Mouse (Mus musculus) thymus, postnatal 4 days (tissue): ENCODE results near the gene Apobec4.

ENCODE experiments used
- DNase-seq: peaks from one replicate; pipeline ENCODE4 v3.0.0; 2021

Apobec4 gene

DNA sequence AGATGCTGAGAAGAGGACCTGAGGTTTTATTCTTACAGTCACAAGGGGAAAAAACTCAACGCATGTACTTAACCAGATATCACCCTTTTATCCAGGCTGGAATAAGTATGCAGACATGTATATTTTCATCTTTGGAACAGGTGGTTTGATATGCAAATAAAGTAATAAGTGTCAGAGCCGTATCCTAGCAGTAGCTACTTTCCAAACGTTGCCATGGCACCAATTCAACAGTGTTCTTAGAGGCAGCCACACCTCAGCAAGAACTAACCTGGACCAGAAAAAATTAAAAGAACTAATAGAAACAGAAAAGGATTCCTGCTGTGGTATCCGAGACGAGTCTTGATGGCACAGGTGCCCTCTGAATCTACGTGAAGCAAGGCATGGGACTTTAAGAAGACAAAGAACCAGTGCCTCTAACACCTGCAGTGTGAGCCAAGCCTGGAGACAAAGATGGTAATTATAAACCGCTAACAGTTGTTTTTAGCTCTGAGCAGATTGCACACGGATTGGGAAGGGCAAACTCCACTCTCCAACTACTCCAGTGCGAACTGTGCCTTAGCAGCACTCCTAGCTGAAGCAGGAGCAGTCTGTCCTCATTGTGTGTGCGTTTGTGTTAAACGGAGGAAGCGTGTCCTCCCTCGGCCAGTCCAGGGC lies at the start of gene Apobec4:
Apobec4 (plus strand) TSS at position 240 of the 654 bp plus-strand sequence.
- no peak for DNase-seq

DNA sequence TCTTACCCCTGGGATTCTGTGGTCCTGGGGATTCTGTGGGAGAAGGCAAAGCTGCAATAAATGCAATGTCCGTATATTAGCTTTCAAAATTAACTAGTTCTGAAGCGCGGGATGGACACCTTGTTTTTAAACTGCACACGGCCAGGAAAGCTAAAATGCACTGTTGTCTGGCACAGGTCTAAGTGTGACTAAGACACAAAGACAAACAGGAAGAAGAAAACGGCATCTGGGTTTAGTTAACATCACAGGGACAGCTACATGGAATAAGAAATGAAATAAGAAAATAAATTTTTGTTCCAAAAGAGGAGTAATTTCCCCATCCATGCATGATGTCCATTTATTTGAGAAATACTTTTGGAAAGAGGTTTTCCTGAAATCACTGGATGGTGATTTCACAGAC lies 49.3 kb upstream of the Apobec4 start:
- no peak for DNase-seq

DNA sequence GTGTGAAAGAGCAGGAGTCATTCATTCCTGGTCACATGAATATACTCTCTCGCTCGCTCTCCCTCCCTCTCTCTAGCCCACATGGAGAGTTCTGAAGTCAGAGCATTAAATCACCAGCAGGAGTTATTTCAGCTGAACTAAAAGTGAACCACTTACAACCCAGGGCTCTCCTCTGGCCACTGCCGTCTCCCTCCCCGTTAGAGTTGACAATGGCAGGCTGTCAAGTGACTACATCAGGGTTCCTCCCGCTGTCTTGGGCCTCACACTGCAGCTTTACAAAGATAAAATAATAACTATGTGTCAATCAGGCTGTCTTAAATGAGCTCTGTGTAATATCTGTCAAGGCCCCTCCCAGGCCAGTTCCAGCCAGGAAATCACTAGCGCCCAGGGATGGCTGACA lies 47.4 kb upstream of the Apobec4 start:
- DNase-seq, result no peak

DNA sequence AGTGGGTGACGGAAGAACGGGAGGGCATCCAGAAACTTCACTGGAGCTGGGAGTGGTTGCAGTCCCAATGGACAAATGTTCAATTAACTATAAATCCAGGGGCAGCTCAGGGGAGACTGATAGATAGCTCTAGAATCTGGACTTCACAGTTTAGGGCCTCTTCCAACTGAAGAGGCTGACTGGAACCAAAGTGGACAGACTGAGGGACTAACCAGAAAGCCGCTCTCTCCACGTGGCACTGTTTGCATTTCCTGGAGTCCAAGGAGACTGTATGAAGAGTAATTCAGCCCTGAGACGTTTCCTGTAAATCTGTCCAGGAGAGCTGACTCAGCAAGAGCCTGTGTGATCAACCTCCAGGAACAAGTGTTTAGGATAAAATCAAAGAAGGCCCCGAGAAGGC lies 46.4 kb upstream of the Apobec4 start:
- DNase-seq, result no peak

DNA sequence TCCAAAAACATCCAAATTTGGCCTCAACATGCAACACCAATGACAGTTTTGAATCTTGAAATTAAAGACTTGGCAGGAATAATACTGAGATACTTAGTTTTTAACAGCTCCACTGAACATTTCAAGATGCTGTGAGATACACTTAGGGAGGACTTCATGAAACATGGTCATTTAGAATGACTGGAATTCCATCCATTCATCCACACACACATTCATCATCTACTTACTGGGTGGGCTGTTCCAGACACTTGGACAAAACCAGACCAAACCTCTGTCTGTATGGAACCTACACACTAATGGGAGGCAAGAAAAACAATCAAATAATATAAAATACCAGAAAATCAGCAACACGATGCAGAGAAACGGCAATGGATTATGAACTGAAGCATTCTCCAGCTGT lies 42.8 kb upstream of the Apobec4 start:
- no peak for DNase-seq

DNA sequence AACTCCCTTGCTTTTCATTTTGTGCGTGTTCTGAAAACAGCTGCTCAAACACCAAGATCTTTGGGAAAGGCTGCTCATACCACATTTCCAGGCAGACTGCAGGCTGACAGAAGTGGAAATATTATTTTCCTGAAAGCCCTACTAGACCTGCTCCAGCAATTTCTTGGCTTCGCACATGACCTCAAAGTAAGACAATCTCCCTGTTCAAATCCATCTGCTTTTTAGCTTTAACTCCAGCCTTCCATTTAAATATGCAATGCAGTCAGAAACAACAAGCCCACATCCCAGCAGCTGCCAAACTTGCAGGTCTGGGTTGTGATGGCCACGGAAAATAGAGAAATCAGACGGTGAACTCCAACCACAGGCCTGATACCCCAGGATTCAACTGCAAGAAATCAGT lies 39.3 kb upstream of the Apobec4 start:
- no peak for DNase-seq

DNA sequence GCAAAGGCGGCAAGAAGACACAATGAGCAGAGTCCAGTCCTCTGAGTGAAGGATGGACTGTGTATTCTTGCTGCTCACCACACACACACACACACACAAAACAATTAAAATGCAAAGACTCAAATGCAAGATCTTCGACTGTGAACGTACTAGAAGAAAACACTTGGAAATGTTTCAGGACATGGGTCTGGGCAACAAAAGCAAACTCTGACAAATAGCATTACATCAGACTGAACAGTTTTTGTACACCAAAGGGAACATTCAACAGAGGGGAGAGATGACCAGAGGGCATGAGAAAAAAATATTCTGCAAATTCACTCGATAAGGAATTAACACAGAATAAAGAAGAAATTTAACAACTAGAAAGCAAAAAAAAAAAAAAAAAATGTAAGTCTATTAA lies 36.4 kb upstream of the Apobec4 start:
- DNase-seq, result no peak

DNA sequence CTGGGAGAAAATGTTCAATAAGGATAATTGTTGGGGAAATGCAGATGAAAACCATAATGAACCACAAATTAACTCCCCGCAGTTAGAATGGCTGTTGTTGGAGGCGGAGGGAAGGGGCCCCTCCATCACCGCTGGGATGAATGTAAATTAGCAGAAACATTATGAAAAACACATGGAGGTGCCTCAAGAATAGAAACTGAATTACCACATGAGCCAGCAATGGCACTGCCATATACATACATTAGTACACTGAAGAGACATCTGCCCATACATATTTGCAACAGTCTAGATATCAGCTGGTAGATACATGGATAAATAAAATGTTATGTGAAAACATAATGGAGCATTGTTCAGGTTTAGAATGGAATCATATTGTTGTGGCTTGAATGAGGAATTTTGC lies 35.9 kb upstream of the Apobec4 start:
- DNase-seq, result no peak

DNA sequence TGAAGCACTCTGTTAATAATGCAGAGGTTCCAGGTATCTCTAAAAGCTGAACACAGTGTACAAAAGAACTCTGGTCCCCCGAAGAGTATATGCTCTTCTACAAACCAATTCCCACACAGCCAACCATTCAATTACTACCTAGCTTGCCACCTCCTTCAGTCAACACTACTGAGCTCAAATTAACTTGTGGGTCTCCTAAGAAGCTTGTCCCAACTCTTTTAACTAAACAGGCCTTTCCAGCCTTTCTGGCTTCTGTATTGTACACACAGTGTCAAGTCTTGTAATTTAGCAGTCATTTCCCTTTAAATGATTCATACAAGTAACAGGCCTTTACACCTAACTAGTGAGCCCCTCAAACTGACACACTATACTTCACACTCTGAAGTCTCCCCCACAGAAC lies 33.0 kb upstream of the Apobec4 start:
- no peak for DNase-seq

DNA sequence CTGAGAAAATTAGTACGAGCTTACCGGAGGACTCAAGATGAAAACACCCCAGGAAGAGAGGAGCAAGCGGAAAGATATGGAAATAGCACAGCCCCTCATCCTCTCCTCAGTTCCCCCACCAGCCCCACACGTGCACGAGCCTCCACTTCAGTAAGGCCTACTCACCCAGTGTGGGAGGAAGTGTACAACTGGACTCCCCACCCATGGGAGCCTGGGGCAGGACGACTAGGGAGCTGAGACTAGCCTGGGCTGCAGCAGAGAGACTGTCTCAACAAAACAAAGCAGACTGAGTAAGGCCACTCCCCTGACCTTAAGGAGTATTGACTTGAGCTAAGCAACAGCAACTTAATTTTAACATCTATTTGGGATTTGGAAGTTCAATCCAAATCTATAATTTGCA lies 32.2 kb upstream of the Apobec4 start:
- DNase-seq, result no peak

DNA sequence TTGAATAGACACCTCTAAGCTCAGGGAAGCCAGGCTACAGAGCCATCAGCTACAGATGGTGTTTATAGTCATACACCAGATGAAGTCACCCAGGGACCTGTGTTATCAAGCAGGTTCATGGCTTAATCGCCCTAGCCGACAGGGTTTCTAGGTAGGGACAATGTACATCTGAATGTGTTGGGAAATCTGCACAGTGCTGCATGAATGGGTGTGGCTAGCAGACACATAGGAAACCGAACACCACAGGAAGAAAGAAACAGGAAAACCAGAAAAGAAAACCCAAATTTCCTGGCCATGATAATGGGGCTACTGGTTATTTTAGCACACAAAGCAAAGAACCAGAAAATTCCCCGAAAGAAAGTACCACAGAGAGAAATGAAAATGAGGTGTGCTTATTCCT lies 29.4 kb upstream of the Apobec4 start:
- no peak for DNase-seq

DNA sequence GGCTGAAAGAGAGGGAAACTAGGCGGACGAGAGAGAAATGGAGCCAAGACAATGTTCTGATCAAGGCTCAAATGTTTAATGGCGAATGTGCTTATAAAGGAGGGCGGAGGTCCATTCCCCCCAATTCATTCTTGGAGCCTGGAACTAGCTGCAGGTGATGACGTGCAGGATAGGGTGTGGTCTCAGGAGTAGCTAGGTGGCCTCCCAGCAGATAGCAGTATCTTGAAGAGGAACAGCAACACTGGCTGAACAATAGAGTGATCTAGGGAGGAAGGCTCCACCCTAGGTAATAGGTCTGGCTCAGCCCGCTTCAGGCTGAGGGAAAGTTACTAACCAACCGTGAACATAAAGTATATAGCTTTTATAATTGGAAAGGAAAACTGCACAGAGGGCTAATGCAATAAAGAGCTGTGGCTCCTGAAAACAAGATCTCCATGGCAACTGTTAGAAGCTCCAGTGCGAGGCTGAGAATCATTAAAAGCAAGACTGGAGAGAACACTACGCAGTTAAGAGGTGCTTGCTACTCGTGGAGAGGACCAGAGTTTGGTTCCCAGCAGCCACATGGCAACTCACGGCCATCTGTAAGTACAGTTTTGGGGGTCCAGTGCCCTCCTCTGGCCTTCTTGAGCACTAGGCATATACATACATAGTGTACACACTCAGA lies 28.7 kb upstream of the Apobec4 start:
- no peak for DNase-seq

DNA sequence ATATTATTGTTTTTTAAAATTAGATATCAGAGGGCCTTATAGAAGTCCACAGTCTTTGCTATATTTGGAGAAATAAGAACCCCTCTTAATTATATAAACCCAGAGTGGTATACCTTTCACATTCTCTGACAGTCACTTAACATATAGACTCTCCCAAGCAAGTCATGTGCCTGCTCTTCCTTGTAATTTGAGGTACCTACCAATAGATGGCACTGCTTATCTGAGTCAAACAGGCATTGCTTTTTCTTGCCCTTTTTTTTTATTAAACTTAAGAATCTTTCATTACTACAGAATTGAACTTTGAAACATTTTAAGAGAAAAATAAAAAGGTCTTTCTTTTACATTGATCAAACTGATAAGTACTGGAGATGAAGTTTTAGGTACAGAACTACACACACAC lies 26.1 kb upstream of the Apobec4 start:
- DNase-seq, result no peak

DNA sequence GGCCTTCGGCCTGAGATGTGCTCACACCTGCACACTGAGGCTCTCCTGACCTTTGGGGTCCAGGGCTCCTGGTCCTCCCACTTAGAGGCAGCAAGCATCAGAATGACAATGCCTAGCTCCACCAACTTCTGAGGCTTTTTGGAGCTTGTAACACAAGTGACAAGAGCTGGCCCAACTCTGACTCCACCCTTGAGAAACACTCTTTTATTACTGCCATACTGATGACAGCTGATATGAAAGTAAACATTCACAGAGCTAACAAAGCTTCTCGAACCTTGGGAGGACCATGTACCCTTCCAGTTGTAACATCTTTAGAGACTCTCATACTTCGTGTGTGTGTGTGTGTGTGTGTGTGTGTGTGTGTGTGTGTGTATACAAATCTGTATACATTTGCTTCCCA lies 24.3 kb upstream of the Apobec4 start:
- no peak for DNase-seq

DNA sequence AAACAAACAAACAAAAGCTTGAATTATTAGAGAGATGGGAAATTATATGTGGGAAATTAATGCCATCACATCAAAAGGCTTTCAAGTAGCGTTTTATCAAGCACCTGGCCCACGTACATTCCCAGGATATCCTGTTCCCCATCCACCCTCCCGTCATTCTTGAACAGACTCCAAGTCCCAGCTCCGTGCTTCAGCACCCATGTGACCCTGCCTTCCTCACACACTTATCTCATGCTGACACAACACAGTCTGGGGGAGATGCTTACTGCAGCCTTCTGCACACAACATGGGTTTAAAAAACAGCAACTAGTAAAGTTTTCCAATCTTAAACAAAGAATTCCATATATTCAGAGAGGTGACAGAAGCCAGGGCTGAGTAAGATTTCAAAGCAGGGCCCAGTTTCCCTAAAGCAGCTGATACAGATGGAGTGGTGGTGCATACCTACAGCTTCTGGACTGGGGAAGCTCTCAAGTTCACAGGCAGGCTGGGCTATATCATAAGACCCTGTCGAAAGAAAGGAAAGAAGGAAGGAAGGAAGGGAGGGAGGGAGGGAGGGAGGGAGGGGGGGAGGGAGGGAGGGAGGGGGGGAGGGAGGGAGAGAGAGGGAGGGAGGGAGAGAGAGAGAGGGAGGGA lies 22.6 kb upstream of the Apobec4 start:
- no peak for DNase-seq

DNA sequence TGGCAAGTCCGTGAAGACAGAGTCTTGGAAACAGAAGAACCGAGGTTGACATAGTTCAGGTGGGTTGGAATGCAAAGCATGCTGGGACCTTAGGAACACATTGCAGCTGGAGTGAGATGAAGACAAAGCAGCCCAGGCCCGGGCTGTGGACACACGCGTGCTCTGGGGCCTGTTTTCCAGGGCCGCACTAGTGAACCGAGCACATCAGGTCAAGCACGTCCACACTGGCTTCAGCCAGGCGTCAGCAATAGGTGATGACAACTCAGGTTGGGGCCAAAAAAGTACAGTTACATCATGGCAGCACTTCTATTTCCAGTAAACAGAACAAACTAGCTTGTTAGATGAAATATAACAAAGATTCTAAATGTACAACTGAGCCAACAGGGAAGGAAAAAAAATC lies 11.6 kb upstream of the Apobec4 start:
- no peak for DNase-seq

DNA sequence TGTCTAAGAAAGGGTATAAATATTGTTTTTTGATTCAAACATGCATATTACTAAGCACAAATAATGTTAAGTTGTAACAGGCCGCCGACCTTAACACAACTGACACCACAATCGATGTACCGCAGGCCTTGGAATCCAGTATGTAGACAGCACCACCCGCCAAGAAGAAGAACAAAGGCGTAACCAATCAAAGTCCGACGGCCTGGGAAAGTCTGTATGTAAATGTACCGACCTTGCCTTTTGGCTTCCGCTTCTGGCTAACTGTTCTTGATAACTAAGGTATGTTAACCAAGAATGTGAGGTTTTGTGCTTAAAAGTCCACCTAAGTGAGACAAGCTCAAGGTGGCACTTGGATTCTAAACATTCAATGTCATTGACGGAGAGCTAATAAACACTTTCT lies 11.0 kb upstream of the Apobec4 start:
- no peak for DNase-seq

DNA sequence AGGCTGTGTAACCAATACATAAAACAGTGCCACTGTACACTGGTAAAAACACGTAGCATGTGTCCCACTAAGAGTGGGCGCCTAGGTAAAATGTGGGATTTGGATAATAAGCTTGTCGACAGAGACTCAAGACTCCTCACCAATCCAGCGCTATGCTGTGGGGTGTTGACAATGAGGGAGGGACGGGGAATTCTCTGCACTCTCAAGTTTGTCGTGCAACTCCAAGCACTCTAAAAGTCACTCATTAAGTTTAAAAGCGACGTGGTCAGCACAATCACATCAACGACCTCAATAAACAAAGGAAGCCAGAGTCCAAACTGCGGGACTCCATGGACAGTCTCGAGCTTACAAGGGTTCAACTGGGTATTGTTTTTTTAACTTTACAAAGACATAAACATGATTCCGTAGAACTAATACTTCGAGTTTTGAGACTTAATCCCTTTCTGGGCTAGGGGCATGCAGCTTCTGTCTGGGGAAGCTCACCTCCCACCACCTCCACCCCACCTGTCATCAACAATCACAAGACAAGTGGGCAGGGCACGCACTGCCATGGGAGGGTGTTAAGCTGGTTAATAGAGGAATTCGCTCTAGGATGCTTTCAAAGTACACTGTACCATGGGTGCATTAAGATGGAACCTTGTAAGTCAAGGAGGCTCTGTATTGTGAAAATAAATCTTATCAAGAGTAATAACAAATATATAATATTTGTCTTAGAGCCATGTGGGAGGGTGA lies 7.1 kb upstream of the Apobec4 start:
- no peak for DNase-seq

DNA sequence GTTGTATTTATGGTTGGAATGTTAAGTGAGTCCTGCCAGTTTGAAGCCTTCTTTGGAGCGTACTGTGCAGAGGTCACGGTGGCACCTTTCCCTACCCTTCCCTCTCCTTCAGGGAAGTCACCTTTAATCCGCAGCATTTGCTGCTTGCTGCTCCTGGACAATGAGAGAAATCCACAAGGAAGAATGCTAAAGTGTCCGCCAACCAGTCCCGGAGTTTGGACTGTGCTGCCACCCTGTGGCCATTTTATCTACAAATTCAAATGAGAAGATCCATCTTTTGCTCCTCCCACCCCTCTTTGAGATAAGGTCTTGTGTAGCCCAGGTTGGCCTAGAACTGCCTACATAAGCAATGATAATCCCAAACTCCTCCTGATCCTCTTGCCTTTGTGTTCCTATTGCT lies 3.9 kb upstream of the Apobec4 start:
- DNase-seq, result peak; percentile 81

DNA sequence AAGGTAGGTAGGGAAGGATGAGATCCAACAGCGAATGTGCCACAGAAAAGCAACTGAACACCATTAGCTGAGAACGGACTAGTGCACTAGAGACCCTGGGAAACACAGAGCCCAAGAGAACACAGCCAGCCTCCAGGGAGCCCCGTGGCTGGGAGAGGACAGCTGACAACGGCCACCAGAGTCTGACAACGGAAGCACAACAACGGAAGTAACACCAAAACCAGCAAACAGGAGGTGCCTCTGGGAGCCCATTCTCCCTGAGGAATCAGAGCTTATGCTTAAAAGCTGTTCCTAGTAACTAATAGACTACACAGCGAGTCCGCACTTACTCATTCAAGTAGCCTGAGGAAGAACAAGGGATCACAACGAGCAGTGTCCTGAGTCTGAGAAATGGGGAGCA lies 1.1 kb upstream of the Apobec4 start:
- no peak for DNase-seq

DNA sequence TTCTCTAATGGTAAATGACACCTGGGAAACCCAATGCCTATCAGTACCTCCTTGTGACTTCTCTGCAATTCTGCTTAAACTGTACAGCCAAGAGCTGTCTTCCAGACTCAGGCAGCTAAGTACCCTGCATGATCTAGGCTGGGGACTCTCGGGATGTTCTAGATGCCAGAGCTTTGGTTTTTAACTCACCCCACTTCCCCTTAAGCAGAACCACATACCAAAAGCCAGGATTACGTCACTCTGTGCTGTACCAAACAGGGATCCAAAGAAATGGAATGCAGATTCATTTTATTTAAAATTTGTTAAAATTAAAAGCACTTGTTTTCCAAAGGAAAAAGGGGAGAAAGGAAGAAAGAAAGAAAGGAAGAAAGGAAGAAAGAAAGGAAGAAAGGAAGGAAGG lies 11.4 kb downstream of the Apobec4 start:
- DNase-seq, result no peak

DNA sequence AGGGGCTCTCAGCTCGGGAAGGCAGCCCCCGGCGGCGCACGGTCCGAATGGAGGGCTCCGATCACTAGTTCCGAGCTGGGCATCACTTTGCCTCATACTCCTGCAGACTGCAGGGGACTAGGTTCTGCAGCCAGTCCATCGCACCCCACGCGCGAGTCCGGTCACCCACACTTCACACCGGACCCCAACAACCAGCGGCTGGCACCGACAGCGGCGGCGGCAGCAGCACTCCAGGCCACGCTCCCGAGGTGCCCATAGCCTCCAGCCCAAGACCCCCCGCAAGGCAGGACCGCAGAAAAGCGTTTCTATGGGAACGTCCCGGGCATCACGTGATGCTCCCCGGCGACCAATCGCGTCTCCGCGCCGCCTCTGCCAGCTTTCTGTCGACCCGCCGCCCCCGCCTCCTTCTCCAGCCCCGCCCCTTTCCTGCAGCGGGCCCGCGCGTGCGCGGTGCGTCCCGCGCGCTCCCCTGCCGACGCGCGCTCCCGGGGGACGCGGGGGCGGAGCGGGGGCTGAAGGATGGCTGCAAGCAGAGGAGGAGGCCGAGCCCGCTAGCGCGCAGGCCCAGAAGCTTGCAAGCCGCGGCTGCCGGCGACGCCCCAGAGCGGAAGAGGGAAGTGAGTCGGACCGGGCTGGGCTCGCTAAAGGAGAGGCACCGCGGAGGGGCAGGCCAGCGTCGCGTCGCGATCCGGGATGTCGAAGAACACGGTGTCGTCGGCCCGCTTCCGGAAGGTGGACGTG lies 15.9 kb downstream of the Apobec4 start, which contains the start of the genes Rgl1 and Arpc5:
Rgl1 (minus strand) TSS at position 320 of the 741 bp plus-strand sequence.
Arpc5 (plus strand) TSS at position 511 of the 741 bp plus-strand sequence.
- DNase-seq, result peak; percentile 98
